Mouse (Mus musculus): ENCODE results near the gene Cx3cr1.

DNA sequence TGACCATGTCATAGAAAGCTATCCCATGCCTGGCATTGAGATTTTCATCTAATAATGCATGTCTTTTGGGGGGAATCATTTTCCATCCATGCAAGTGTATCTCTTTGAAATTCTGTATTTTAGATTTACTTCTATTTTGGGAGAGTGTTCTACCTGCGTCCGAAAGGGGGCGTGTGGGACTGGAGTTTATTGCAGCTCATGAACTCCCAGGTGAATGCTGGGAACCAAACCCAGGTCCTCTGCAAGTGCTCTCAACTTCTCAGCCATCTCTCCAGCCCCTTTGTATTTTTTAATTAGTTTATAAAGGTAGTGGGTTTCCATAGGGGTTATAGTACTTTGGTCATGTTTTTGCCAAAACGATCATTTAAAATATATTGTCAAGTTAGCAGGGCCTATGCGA, 175.8 kb downstream of the Cx3cr1 start:
- no peak for TF ChIP-seq POLR2A (IDR thresholded peaks at IDR 0.05; ENCODE audit: borderline replicate concordance, extremely low read depth, low read depth, low read length)
- no peak for TF ChIP-seq CTCF (IDR thresholded peaks at IDR 0.05; ENCODE audit: insufficient read depth, low read length)

All from lung, adult 2 months (tissue).